ENCODE assay signal across 19 mouse cellular contexts in genomic region chr2:81450514-81450913, GRCm38 (mm10).
"Had no signal": no experiment of that assay in that cellular context is flagged by ENCODE, and none has a peak within 500 bp of the region (broad histone marks: within the 10 kb centered on the region; RNA-seq: fewer than 3 reads in every experiment).

No protein-coding gene starts in this region.

- H3K9me3 ChIP-seq: kidney, embryonic 15.5 days; limb, embryonic 10.5 days; limb, embryonic 13.5 days; liver, embryonic 13.5 days; midbrain, embryonic 12.5 days; neural tube, embryonic 13.5 days had no signal

- H3K4me2 ChIP-seq: kidney, embryonic 15.5 days; limb, embryonic 13.5 days; liver, embryonic 13.5 days; midbrain, embryonic 12.5 days; neural tube, embryonic 13.5 days had no signal

- DNase-seq: kidney, adult 8-10 months; kidney, postnatal 14 days; kidney, postnatal 4 days; liver, embryonic 13.5 days; lung, adult 2 months; lung, postnatal 14 days; lung, postnatal 4 days; right cerebral cortex, postnatal 4 days; thymus, adult 2 months; thymus, postnatal 14 days; thymus, postnatal 4 days had no signal

- H3K27ac ChIP-seq: kidney, embryonic 15.5 days; limb, embryonic 10.5 days; limb, embryonic 13.5 days; liver, embryonic 13.5 days; midbrain, embryonic 12.5 days; neural tube, embryonic 13.5 days; stomach, postnatal 0 days had no signal

- H3K4me3 ChIP-seq: kidney, embryonic 15.5 days; limb, embryonic 10.5 days; limb, embryonic 13.5 days; liver, embryonic 13.5 days; midbrain, embryonic 12.5 days; myocyte; neural tube, embryonic 13.5 days had no signal

- H3K4me1 ChIP-seq: kidney, embryonic 15.5 days; limb, embryonic 10.5 days; limb, embryonic 13.5 days; liver, embryonic 13.5 days; midbrain, embryonic 12.5 days; neural tube, embryonic 13.5 days had no signal

- H3K27me3 ChIP-seq: kidney, embryonic 15.5 days; limb, embryonic 13.5 days; liver, embryonic 13.5 days; midbrain, embryonic 12.5 days; neural tube, embryonic 13.5 days had no signal

- ATAC-seq: midbrain, embryonic 16.5 days had no signal

- H3K36me3 ChIP-seq: kidney, embryonic 15.5 days; limb, embryonic 10.5 days; limb, embryonic 13.5 days; liver, embryonic 13.5 days; midbrain, embryonic 12.5 days; neural tube, embryonic 13.5 days had no signal

- H3K9ac ChIP-seq: kidney, embryonic 15.5 days; limb, embryonic 13.5 days; liver, embryonic 13.5 days; midbrain, embryonic 12.5 days; neural tube, embryonic 13.5 days had no signal
